ENCODE assay signal across 9 mouse cellular contexts in genomic region chr19:7420108-7420507, GRCm38 (mm10). TPM values are rescaled to one million over a fixed set of nuclear protein-coding genes. Genes with fewer than 3 reads are reported as not detected.
DNase-seq lines count a peak whose midpoint lies in the region; ATAC-seq and TF ChIP-seq lines count a peak whose summit lies in the region.
"Had no signal": no experiment of that assay in that cellular context is flagged by ENCODE, and none has a peak within 500 bp of the region (broad histone marks: within the 10 kb centered on the region; RNA-seq: fewer than 3 reads in every experiment).

No protein-coding gene starts in this region.

- H3K27ac ChIP-seq in intestine, embryonic 14.5 days (ENCODE audit: low read depth): no peak overlapping the region
- no peak overlapping the region for H3K27ac ChIP-seq in intestine, postnatal 0 days (ENCODE audit: low read depth, low read length)
- peak overlapping the region; percentile 99 for H3K27ac ChIP-seq in embryonic facial prominence, embryonic 10.5 days (replicated peaks)
- peak overlapping the region; percentile 99 for H3K27ac ChIP-seq in forebrain, embryonic 14.5 days (ENCODE audit: low read depth, low read length)
- H3K27ac ChIP-seq in liver, embryonic 15.5 days (replicated peaks): no peak overlapping the region

- 52% methylated on average over 12 of the region's 12 CpGs for WGBS in intestine, embryonic 14.5 days
- WGBS in intestine, postnatal 0 days: 67% methylated on average over 12 of the region's 12 CpGs
- 70% methylated on average over 12 of the region's 12 CpGs for WGBS in embryonic facial prominence, embryonic 10.5 days
- 51% methylated on average over 12 of the region's 12 CpGs for WGBS in forebrain, embryonic 14.5 days
- WGBS in liver, embryonic 15.5 days (ENCODE audit: insufficient replicate concordance): 68% methylated on average over 12 of the region's 12 CpGs

- H3K36me3 ChIP-seq in intestine, embryonic 14.5 days (ENCODE audit: control insufficient read depth, insufficient read depth, low read length): peaks cover 51% of the 10 kb centered on the region
- H3K36me3 ChIP-seq in intestine, postnatal 0 days (ENCODE audit: control insufficient read depth, insufficient read depth): peaks cover 23% of the 10 kb centered on the region
- H3K36me3 ChIP-seq in embryonic facial prominence, embryonic 10.5 days (replicated peaks): peaks cover 58% of the 10 kb centered on the region
- peaks cover 51% of the 10 kb centered on the region for H3K36me3 ChIP-seq in forebrain, embryonic 14.5 days (ENCODE audit: control insufficient read depth, insufficient read depth, low read length)
- peaks cover 36% of the 10 kb centered on the region for H3K36me3 ChIP-seq in liver, embryonic 15.5 days (replicated peaks)

- H3K9ac ChIP-seq in intestine, embryonic 14.5 days (ENCODE audit: low read length): 0 out of 2 replicates have a peak overlapping the region, but pooled peaks have one; percentile 13
- no peak overlapping the region for H3K9ac ChIP-seq in intestine, postnatal 0 days (ENCODE audit: low read depth, low read length)
- peak overlapping the region; percentile 99 for H3K9ac ChIP-seq in forebrain, embryonic 14.5 days (ENCODE audit: low read length)
- no peak overlapping the region; the same call in 1 of the 2 replicates for H3K9ac ChIP-seq in liver, embryonic 15.5 days

- H3K27me3 ChIP-seq in intestine, embryonic 14.5 days (replicated peaks; ENCODE audit: control insufficient read depth, insufficient read depth, low read length): no peaks in the 10 kb centered on the region
- H3K27me3 ChIP-seq in intestine, postnatal 0 days (replicated peaks; ENCODE audit: control insufficient read depth, insufficient read depth, low read length): no peaks in the 10 kb centered on the region
- H3K27me3 ChIP-seq in embryonic facial prominence, embryonic 10.5 days (replicated peaks; ENCODE audit: low read depth, poor library complexity, severe bottlenecking): peaks cover 41% of the 10 kb centered on the region
- H3K27me3 ChIP-seq in forebrain, embryonic 14.5 days (replicated peaks; ENCODE audit: control insufficient read depth, insufficient read depth, low read length): no peaks in the 10 kb centered on the region
- H3K27me3 ChIP-seq in liver, embryonic 15.5 days: peaks cover 27% of the 10 kb centered on the region

- no peak for DNase-seq in intestine, embryonic 14.5 days (ENCODE audit: low spot score)
- no peak for DNase-seq in embryonic facial prominence, embryonic 10.5 days (ENCODE audit: low spot score)
- DNase-seq in forebrain, embryonic 14.5 days (ENCODE audit: low spot score): no peak
- DNase-seq in adrenal gland, postnatal 14 days: no peak
- no peak for DNase-seq in kidney, adult 8-10 months
- DNase-seq: cerebellum, adult 18-20 months had no signal

- peaks cover 72% of the 10 kb centered on the region for H3K4me1 ChIP-seq in intestine, embryonic 14.5 days (replicated peaks; ENCODE audit: control insufficient read depth, insufficient read depth, low read length)
- H3K4me1 ChIP-seq in intestine, postnatal 0 days (replicated peaks; ENCODE audit: control insufficient read depth, insufficient read depth, low read length): peaks cover 17% of the 10 kb centered on the region; the same call in 1 of the 2 replicates
- H3K4me1 ChIP-seq in embryonic facial prominence, embryonic 10.5 days: peaks cover 72% of the 10 kb centered on the region
- H3K4me1 ChIP-seq in forebrain, embryonic 14.5 days (ENCODE audit: control insufficient read depth, insufficient read depth, low read length): peaks cover 61% of the 10 kb centered on the region
- H3K4me1 ChIP-seq in liver, embryonic 15.5 days (replicated peaks): peaks cover 71% of the 10 kb centered on the region

- no peaks in the 10 kb centered on the region for H3K9me3 ChIP-seq in intestine, embryonic 14.5 days (ENCODE audit: control insufficient read depth, low read length)
- no peaks in the 10 kb centered on the region for H3K9me3 ChIP-seq in intestine, postnatal 0 days (ENCODE audit: control insufficient read depth)
- no peaks in the 10 kb centered on the region for H3K9me3 ChIP-seq in embryonic facial prominence, embryonic 10.5 days
- no peaks in the 10 kb centered on the region for H3K9me3 ChIP-seq in forebrain, embryonic 14.5 days (replicated peaks; ENCODE audit: control insufficient read depth, low read length)
- no peaks in the 10 kb centered on the region for H3K9me3 ChIP-seq in liver, embryonic 15.5 days (replicated peaks)

- no peak for TF ChIP-seq CTCF in intestine, postnatal 0 days (IDR thresholded peaks at IDR 0.05; ENCODE audit: low read depth)

- peak overlapping the region; percentile 72 for H3K4me2 ChIP-seq in intestine, embryonic 14.5 days (ENCODE audit: low read length)
- no peak overlapping the region for H3K4me2 ChIP-seq in intestine, postnatal 0 days (replicated peaks; ENCODE audit: low read depth)
- H3K4me2 ChIP-seq in forebrain, embryonic 14.5 days (ENCODE audit: low read length): peak overlapping the region; percentile 93
- peak overlapping the region; percentile 88; the same call in 1 of the 2 replicates for H3K4me2 ChIP-seq in liver, embryonic 15.5 days

- no peak overlapping the region for H3K4me3 ChIP-seq in intestine, embryonic 14.5 days (ENCODE audit: low read depth, low read length)
- H3K4me3 ChIP-seq in intestine, postnatal 0 days (ENCODE audit: low read depth, low read length): no peak overlapping the region
- H3K4me3 ChIP-seq in embryonic facial prominence, embryonic 10.5 days: peak overlapping the region; percentile 91
- H3K4me3 ChIP-seq in forebrain, embryonic 14.5 days (ENCODE audit: low read depth, low read length): peak overlapping the region; percentile 83
- no peak overlapping the region for H3K4me3 ChIP-seq in liver, embryonic 15.5 days (replicated peaks)

- ATAC-seq in intestine, embryonic 14.5 days (replicated peaks; ENCODE audit: low FRiP score, low TSS enrichment, low read depth): no peak
- ATAC-seq in intestine, postnatal 0 days: no peak
- ATAC-seq in forebrain, embryonic 14.5 days: no peak
- ATAC-seq in liver, embryonic 15.5 days (ENCODE audit: insufficient read depth): no peak
- ATAC-seq in frontal cortex, adult (ENCODE audit: low TSS enrichment): no peak

RNA-seq across cellular contexts. Expression of gene 2700081O15Rik, which starts 2.7 kb away (rescaled TPM):
- 9.1 and 9.4 TPM in 2 replicates for polyA plus RNA-seq in intestine, embryonic 14.5 days (2014; fragmentation: Nextera tagmentation; extraction: Ambion mirVana)
- polyA plus RNA-seq in intestine, postnatal 0 days (2015; fragmentation: Nextera tagmentation; extraction: Ambion mirVana): 2.7 and 2.9 TPM in 2 replicates
- 6.1 and 7.1 TPM in 2 replicates for polyA plus RNA-seq in embryonic facial prominence, embryonic 10.5 days (2016; fragmentation: Nextera tagmentation; extraction: Ambion mirVana)
- polyA plus RNA-seq in forebrain, embryonic 14.5 days (2014; fragmentation: Nextera tagmentation; extraction: Ambion mirVana): 22.1 and 24.7 TPM in 2 replicates
- 0.68 and 0.88 TPM in 2 replicates for polyA plus RNA-seq in liver, embryonic 15.5 days (2015; fragmentation: Nextera tagmentation; extraction: Ambion mirVana)
- total RNA-seq in adrenal gland, postnatal 14 days (2021): 29.0 and 32.4 TPM in 2 replicates

RNA-seq across cellular contexts. Expression of gene Spindoc, which starts 37.3 kb away (rescaled TPM):
- polyA plus RNA-seq in intestine, embryonic 14.5 days (2014; fragmentation: Nextera tagmentation; extraction: Ambion mirVana): 23.7 and 24.3 TPM in 2 replicates
- 11.3 and 12.2 TPM in 2 replicates for polyA plus RNA-seq in intestine, postnatal 0 days (2015; fragmentation: Nextera tagmentation; extraction: Ambion mirVana)
- polyA plus RNA-seq in embryonic facial prominence, embryonic 10.5 days (2016; fragmentation: Nextera tagmentation; extraction: Ambion mirVana): 44.5 and 51.7 TPM in 2 replicates
- 33.6 and 36.2 TPM in 2 replicates for polyA plus RNA-seq in forebrain, embryonic 14.5 days (2014; fragmentation: Nextera tagmentation; extraction: Ambion mirVana)
- polyA plus RNA-seq in liver, embryonic 15.5 days (2015; fragmentation: Nextera tagmentation; extraction: Ambion mirVana): 3.2 and 3.7 TPM in 2 replicates
- 23.8 and 30.4 TPM in 2 replicates for total RNA-seq in adrenal gland, postnatal 14 days (2021)

Comparison
In these comparisons a context has a peak if more than half of its experiments do, and no peak if none do; other contexts are left out.
1. H3K9ac ChIP-seq: peak in intestine, embryonic 14.5 days (single experiment) and forebrain, embryonic 14.5 days (single experiment); none in intestine, postnatal 0 days (single experiment) and liver, embryonic 15.5 days (single experiment).
2. H3K27ac ChIP-seq: peak in embryonic facial prominence, embryonic 10.5 days (single experiment) and forebrain, embryonic 14.5 days (single experiment); none in intestine, embryonic 14.5 days (single experiment), intestine, postnatal 0 days (single experiment) and liver, embryonic 15.5 days (single experiment).
3. H3K4me3 ChIP-seq: peak in embryonic facial prominence, embryonic 10.5 days (single experiment) and forebrain, embryonic 14.5 days (single experiment); none in intestine, embryonic 14.5 days (single experiment), intestine, postnatal 0 days (single experiment) and liver, embryonic 15.5 days (single experiment).